Mouse (Mus musculus): ENCODE measurements around the gene Ndufb4. TPM values are rescaled to one million over a fixed set of nuclear protein-coding genes. Genes with fewer than 3 reads are reported as not detected.

Ndufb4 gene
- total and polyA plus RNA-seq, 2 experiments from 2014 or later: 107 to 242 TPM

DNA sequence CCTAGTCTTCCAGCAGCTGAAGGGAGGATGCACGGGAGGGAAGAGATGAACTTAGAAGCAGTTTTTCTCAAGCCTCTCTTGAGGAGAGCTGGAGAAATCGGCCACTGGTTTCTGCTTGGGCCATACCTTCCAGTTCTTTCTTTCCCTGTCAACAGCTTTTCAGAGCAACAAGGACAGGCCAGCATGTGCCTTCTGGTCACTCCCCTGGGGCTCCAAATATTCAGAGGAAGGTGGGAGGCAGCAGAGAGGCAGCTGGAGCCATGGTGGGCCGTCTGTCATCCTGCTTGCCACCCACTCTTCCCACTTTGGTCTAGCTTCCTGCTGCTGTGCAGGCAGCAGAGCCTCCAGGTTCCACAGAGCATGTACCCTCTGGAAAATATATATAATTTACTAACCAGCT, 36.6 kb downstream of the Ndufb4 start:
- H3K9me3 ChIP-seq (replicated peaks; ENCODE audit: control insufficient read depth, low read length): no peaks in the 10 kb centered on the region
- peak; percentile 49; the same call in 1 of the 2 replicates for ATAC-seq (ENCODE audit: insufficient read depth, low read depth)
- DNase-seq (ENCODE audit: low spot score): no peak
- H3K36me3 ChIP-seq (replicated peaks; ENCODE audit: control insufficient read depth, insufficient read depth, low read length): no peaks in the 10 kb centered on the region
- WGBS: 21% methylated on average over 3 of the region's 3 CpGs
- H3K4me2 ChIP-seq (ENCODE audit: low read depth, low read length): no peak overlapping the region
- peak overlapping the region; percentile 71 for H3K27ac ChIP-seq (ENCODE audit: low read depth)
- TF ChIP-seq EP300 (IDR thresholded peaks at IDR 0.05; ENCODE audit: low read depth): 0 out of 2 replicates have a peak, but pooled peaks have one; percentile 37
- no peak for TF ChIP-seq CTCF (IDR thresholded peaks at IDR 0.05; ENCODE audit: low read depth)
- peaks cover 13% of the 10 kb centered on the region; the same call in 1 of the 2 replicates for H3K4me1 ChIP-seq (ENCODE audit: control insufficient read depth, insufficient read depth)
- H3K27me3 ChIP-seq (ENCODE audit: control insufficient read depth, insufficient read depth, low read length): no peaks in the 10 kb centered on the region
- no peak overlapping the region for H3K4me3 ChIP-seq (ENCODE audit: low read depth, low read length)
- no peak overlapping the region for H3K9ac ChIP-seq (replicated peaks; ENCODE audit: low read depth, low read length)

DNA sequence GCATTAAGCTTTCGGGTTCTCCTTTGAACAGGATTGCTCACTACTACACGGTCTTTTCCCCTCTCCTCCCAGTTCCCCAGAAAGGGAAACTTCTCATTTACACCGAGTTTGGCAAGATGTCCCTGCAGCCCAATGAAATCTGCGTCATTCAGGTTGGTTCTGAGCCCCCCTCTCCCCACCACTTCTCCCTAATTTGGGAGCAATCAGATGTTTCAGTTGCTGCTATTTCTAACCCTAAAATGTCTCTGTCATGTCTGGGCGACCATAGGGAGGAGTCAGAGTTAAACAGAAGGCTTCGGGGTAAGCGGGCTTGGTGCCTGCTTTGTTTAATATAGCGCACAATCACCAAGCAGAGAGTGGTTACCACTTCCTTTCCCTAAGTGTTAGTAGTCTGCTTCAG, 38.1 kb downstream of the Ndufb4 start:
- Histone ChIP-seq H3K27ac (ENCODE audit: low read depth) (no peak overlapping the region), H3K9ac (replicated peaks; ENCODE audit: low read depth, low read length) (no peak overlapping the region), H3K4me3 (ENCODE audit: low read depth, low read length) (no peak overlapping the region), H3K4me2 (ENCODE audit: low read depth, low read length) (no peak overlapping the region), H3K4me1 (ENCODE audit: control insufficient read depth, insufficient read depth) (peaks cover 11% of the 10 kb centered on the region; the same call in 1 of the 2 replicates), H3K9me3 (replicated peaks; ENCODE audit: control insufficient read depth, low read length) (no peaks in the 10 kb centered on the region), H3K27me3 (ENCODE audit: control insufficient read depth, insufficient read depth, low read length) (no peaks in the 10 kb centered on the region), H3K36me3 (replicated peaks; ENCODE audit: control insufficient read depth, insufficient read depth, low read length) (no peaks in the 10 kb centered on the region)
- no peak for ATAC-seq (ENCODE audit: insufficient read depth, low read depth)
- TF ChIP-seq EP300 (IDR thresholded peaks at IDR 0.05; ENCODE audit: low read depth) (no peak), CTCF (IDR thresholded peaks at IDR 0.05; ENCODE audit: low read depth) (no peak)
- DNase-seq (ENCODE audit: low spot score): no peak
- WGBS: 64% methylated on average over 8 of the region's 8 CpGs

DNA sequence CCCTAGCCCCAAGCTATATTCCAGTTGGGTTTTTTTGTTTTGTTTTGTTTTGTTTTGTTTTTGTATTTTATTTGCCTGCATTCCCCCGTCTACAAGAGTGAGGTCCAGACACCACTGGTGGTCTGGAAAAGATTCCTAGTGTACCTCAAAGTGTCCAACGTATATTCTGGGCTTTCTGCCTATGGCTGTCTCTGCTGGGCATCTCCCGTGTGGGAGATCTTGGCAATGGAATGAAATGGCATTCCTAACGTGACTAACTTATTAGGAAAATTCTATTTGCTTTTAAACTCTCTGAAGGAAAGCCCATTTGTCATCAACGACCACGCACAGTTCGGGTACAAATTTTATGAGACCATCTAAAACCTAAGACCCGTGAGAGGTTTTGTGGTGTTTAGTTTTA, 38.8 kb downstream of the Ndufb4 start:
- TF ChIP-seq EP300 (IDR thresholded peaks at IDR 0.05; ENCODE audit: low read depth): no peak
- TF ChIP-seq CTCF (IDR thresholded peaks at IDR 0.05; ENCODE audit: low read depth): no peak
- no peak overlapping the region for H3K9ac ChIP-seq (replicated peaks; ENCODE audit: low read depth, low read length)
- no peak overlapping the region for H3K27ac ChIP-seq (ENCODE audit: low read depth)
- no peak for DNase-seq (ENCODE audit: low spot score)
- no peak overlapping the region for H3K4me3 ChIP-seq (ENCODE audit: low read depth, low read length)
- no peaks in the 10 kb centered on the region for H3K9me3 ChIP-seq (replicated peaks; ENCODE audit: control insufficient read depth, low read length)
- ATAC-seq (ENCODE audit: insufficient read depth, low read depth): no peak
- WGBS: 54% methylated on average over 8 of the region's 8 CpGs
- peaks cover 4% of the 10 kb centered on the region; the same call in 1 of the 2 replicates for H3K4me1 ChIP-seq (ENCODE audit: control insufficient read depth, insufficient read depth)
- H3K4me2 ChIP-seq (ENCODE audit: low read depth, low read length): no peak overlapping the region
- no peaks in the 10 kb centered on the region for H3K27me3 ChIP-seq (ENCODE audit: control insufficient read depth, insufficient read depth, low read length)
- H3K36me3 ChIP-seq (replicated peaks; ENCODE audit: control insufficient read depth, insufficient read depth, low read length): no peaks in the 10 kb centered on the region

DNA sequence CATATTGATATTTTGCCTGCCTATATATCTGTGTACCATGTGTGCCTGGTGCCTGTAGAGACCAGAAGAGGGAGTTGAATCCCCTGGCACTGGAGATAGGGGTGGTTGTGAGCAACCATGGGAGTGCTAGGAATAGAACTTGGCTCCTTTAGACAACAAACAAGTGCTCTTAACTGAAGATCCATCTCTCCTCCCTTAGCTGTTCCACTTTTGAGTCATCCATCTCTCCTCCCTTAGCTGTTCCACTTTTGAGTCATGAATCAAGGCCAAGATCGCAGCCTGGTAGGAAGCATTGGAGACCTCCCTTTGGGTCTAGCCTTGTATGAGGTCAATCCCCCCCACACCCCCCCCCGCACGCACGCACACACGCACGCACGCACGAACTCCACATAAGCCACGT, 39.7 kb downstream of the Ndufb4 start:
- no peaks in the 10 kb centered on the region for H3K4me1 ChIP-seq (ENCODE audit: control insufficient read depth, insufficient read depth)
- no peaks in the 10 kb centered on the region for H3K36me3 ChIP-seq (replicated peaks; ENCODE audit: control insufficient read depth, insufficient read depth, low read length)
- TF ChIP-seq EP300 (IDR thresholded peaks at IDR 0.05; ENCODE audit: low read depth): no peak
- no peak for TF ChIP-seq CTCF (IDR thresholded peaks at IDR 0.05; ENCODE audit: low read depth)
- DNase-seq (ENCODE audit: low spot score) (no peak), ATAC-seq (ENCODE audit: insufficient read depth, low read depth) (no peak)
- H3K9ac ChIP-seq (replicated peaks; ENCODE audit: low read depth, low read length): no peak overlapping the region
- 90% methylated on average over 9 of the region's 9 CpGs for WGBS
- H3K27ac ChIP-seq (ENCODE audit: low read depth): no peak overlapping the region
- no peak overlapping the region for H3K4me3 ChIP-seq (ENCODE audit: low read depth, low read length)
- no peaks in the 10 kb centered on the region for H3K27me3 ChIP-seq (ENCODE audit: control insufficient read depth, insufficient read depth, low read length)
- H3K9me3 ChIP-seq (replicated peaks; ENCODE audit: control insufficient read depth, low read length): no peaks in the 10 kb centered on the region
- H3K4me2 ChIP-seq (ENCODE audit: low read depth, low read length): no peak overlapping the region

DNA sequence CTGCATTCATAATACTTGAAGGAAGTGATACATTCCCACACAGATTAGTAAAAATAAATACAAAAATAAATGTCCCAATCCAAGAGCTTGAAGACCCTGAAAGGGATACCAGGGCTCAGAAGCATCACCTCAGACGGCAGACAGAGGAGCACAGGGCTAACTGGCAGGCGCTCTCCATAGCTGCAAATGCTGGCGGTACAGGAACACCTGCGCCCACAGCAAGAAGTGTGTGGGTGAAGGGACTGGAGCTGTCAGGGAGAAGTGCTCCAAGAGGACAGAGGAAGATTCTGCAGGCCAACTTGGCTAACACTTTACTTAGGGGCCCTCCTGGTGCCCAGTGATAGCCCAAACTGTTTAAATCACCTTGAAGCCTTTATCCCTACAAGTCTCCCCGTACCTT, 42.2 kb downstream of the Ndufb4 start:
- Histone ChIP-seq H3K9ac (replicated peaks; ENCODE audit: low read depth, low read length) (no peak overlapping the region), H3K27me3 (ENCODE audit: control insufficient read depth, insufficient read depth, low read length) (no peaks in the 10 kb centered on the region), H3K4me2 (ENCODE audit: low read depth, low read length) (no peak overlapping the region), H3K4me1 (ENCODE audit: control insufficient read depth, insufficient read depth) (no peaks in the 10 kb centered on the region), H3K27ac (ENCODE audit: low read depth) (no peak overlapping the region), H3K4me3 (ENCODE audit: low read depth, low read length) (no peak overlapping the region), H3K36me3 (replicated peaks; ENCODE audit: control insufficient read depth, insufficient read depth, low read length) (no peaks in the 10 kb centered on the region), H3K9me3 (replicated peaks; ENCODE audit: control insufficient read depth, low read length) (no peaks in the 10 kb centered on the region)
- no peak for TF ChIP-seq CTCF (IDR thresholded peaks at IDR 0.05; ENCODE audit: low read depth)
- TF ChIP-seq EP300 (IDR thresholded peaks at IDR 0.05; ENCODE audit: low read depth): no peak
- ATAC-seq (ENCODE audit: insufficient read depth, low read depth) (no peak), DNase-seq (ENCODE audit: low spot score) (no peak)
- 93% methylated on average over 5 of the region's 5 CpGs for WGBS

DNA sequence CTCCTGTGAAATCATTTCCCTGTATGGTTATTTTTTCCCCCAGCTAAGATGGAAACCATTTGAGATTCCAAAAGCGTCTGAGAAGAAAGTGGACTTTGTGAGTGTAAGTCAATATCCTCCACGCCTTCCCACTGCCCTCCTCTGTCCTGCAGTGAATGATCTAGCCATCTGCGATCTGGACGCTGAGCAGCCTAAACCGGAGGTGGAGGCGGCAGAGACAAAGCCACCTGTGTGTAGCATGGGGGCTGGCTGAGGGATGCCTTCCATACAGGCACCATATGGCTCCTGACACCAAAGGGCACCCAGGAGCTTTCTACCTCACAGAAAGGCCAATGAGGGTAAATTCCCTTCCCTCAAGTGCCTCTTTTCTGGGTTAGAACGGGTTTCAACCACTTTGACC, 43.2 kb downstream of the Ndufb4 start:
- no peak overlapping the region for H3K27ac ChIP-seq (ENCODE audit: low read depth)
- ATAC-seq (ENCODE audit: insufficient read depth, low read depth) (no peak), DNase-seq (ENCODE audit: low spot score) (no peak)
- no peaks in the 10 kb centered on the region for H3K36me3 ChIP-seq (replicated peaks; ENCODE audit: control insufficient read depth, insufficient read depth, low read length)
- no peak overlapping the region for H3K4me2 ChIP-seq (ENCODE audit: low read depth, low read length)
- WGBS: 87% methylated on average over 7 of the region's 7 CpGs
- TF ChIP-seq EP300 (IDR thresholded peaks at IDR 0.05; ENCODE audit: low read depth): no peak
- TF ChIP-seq CTCF (IDR thresholded peaks at IDR 0.05; ENCODE audit: low read depth): no peak
- no peak overlapping the region for H3K4me3 ChIP-seq (ENCODE audit: low read depth, low read length)
- H3K4me1 ChIP-seq (ENCODE audit: control insufficient read depth, insufficient read depth): no peaks in the 10 kb centered on the region
- H3K9me3 ChIP-seq (replicated peaks; ENCODE audit: control insufficient read depth, low read length): no peaks in the 10 kb centered on the region
- H3K9ac ChIP-seq (replicated peaks; ENCODE audit: low read depth, low read length): no peak overlapping the region
- no peaks in the 10 kb centered on the region for H3K27me3 ChIP-seq (ENCODE audit: control insufficient read depth, insufficient read depth, low read length)

Measured in heart, postnatal 0 days (tissue).